Mouse (Mus musculus) hindbrain, embryonic 15.5 days (tissue): ENCODE results near the gene Pacrg. TPM values are rescaled to one million over a fixed set of nuclear protein-coding genes. Genes with fewer than 3 reads are reported as not detected.

Source experiments
- ATAC-seq: fragments of 200-750 bp; cut with Nextera tagmentation; 2 replicates; pipeline ENCODE4 v1.8.0; 2017; ENCODE audit warnings: low read depth, moderate number of reproducible peaks, moderate TSS enrichment; ENCODE audit not compliant: low FRiP score
- H3K27ac ChIP-seq: fragments of 300-500 bp; sonication (generic); replicated peaks from 2 replicates; pipeline ENCODE4 v1.5.1; 2015; ENCODE audit warnings: mild to moderate bottlenecking, inconsistent platforms
- H3K27me3 ChIP-seq: fragments of 300-500 bp; sonication (generic); 2 replicates; pipeline ENCODE4 v1.6.1; 2015; ENCODE audit warnings: control low read depth, inconsistent platforms
- H3K36me3 ChIP-seq: fragments of 300-500 bp; sonication (generic); 2 replicates; pipeline ENCODE4 v1.6.1; 2015; ENCODE audit warnings: control low read depth, inconsistent platforms
- H3K4me1 ChIP-seq: fragments of 300-500 bp; sonication (generic); replicated peaks from 2 replicates; pipeline ENCODE4 v1.6.1; 2015; ENCODE audit warnings: control low read depth, inconsistent platforms
- H3K4me2 ChIP-seq: fragments of 300-500 bp; sonication (generic); 2 replicates; pipeline ENCODE4 v1.6.1; 2015; ENCODE audit warnings: moderate library complexity, mild to moderate bottlenecking, inconsistent platforms
- H3K4me3 ChIP-seq: fragments of 300-500 bp; sonication (generic); 2 replicates; pipeline ENCODE4 v1.5.1; 2015; ENCODE audit warnings: mild to moderate bottlenecking, inconsistent platforms
- H3K9ac ChIP-seq: fragments of 300-500 bp; sonication (generic); 2 replicates; pipeline ENCODE4 v1.6.1; 2015; ENCODE audit warnings: inconsistent platforms
- H3K9me3 ChIP-seq: fragments of 300-500 bp; sonication (generic); 2 replicates; pipeline ENCODE4 v1.6.1; 2016; ENCODE audit warnings: control low read depth, inconsistent platforms
- WGBS: fragments of 180-500 bp; shearing (Covaris S2); methylation state at CpG from one replicate; pipeline ENCODE4 v1.1.7; 2015; 5-methylcytosine and 5-hydroxymethylcytosine counted together
- polyA plus RNA-seq: library from polyadenylated mRNA; unstranded; fragments of >200 nt; fragmentation: Nextera tagmentation; extraction: Ambion mirVana; gene quantifications from 2 replicates; pipeline ENCODE4 v1.2.1, GENCODE M21; 2015

Pacrg gene
- polyA plus RNA-seq, 1 experiment from 2014 or later: 17.9 TPM

- H3K4me1 ChIP-seq: peaks cover 31% of the 10 kb centered on the region
- ATAC-seq: no peak
Measured at GRCm38 (mm10) chr17:10393766-10394165, 446.3 kb downstream of the Pacrg start.

GRCm38 (mm10) chr17:10392342-10393034 lies 447.6 kb downstream of the Pacrg start:
- Histone ChIP-seq H3K36me3 (no peaks in the 10 kb centered on the region), H3K9me3 (no peaks in the 10 kb centered on the region), H3K4me3 (no peak overlapping the region), H3K9ac (no peak overlapping the region), H3K4me1 (peaks cover 24% of the 10 kb centered on the region), H3K27ac (no peak overlapping the region; the same call in 1 of the 2 replicates), H3K27me3 (no peaks in the 10 kb centered on the region), H3K4me2 (no peak overlapping the region)
- 86% methylated on average over 14 of the region's 14 CpGs for WGBS
- no peak for ATAC-seq

More at GRCm38 (mm10) chr17:10393766-10394165, 446.3 kb downstream of the Pacrg start:
- Histone ChIP-seq H3K27me3 (no peaks in the 10 kb centered on the region), H3K4me2 (no peak overlapping the region), H3K9me3 (no peaks in the 10 kb centered on the region), H3K9ac (no peak overlapping the region), H3K4me3 (no peak overlapping the region), H3K36me3 (no peaks in the 10 kb centered on the region), H3K27ac (peak overlapping the region; percentile 81)
- 83% methylated on average over 4 of the region's 4 CpGs for WGBS

- no peak overlapping the region for H3K9ac ChIP-seq
- H3K9me3 ChIP-seq: no peaks in the 10 kb centered on the region
- no peaks in the 10 kb centered on the region for H3K27me3 ChIP-seq
- peaks cover 15% of the 10 kb centered on the region for H3K4me1 ChIP-seq
- WGBS: 38% methylated on average over 19 of the region's 19 CpGs
- no peak overlapping the region for H3K4me3 ChIP-seq
- H3K36me3 ChIP-seq: no peaks in the 10 kb centered on the region
- peak overlapping the region; percentile 70 for H3K27ac ChIP-seq
- ATAC-seq: peak; percentile 46; the same call in 1 of the 2 replicates
- no peak overlapping the region for H3K4me2 ChIP-seq
Measured at GRCm38 (mm10) chr17:10390232-10391172, 449.6 kb downstream of the Pacrg start.

GRCm38 (mm10) chr17:10389740-10390139 lies 450.4 kb downstream of the Pacrg start:
- Histone ChIP-seq H3K36me3 (no peaks in the 10 kb centered on the region), H3K4me2 (no peak overlapping the region), H3K27me3 (no peaks in the 10 kb centered on the region), H3K9ac (no peak overlapping the region), H3K4me3 (no peak overlapping the region), H3K27ac (peak overlapping the region; percentile 70), H3K9me3 (no peaks in the 10 kb centered on the region), H3K4me1 (peaks cover 9% of the 10 kb centered on the region)
- WGBS: 85% methylated on average over 9 of the region's 9 CpGs
- no peak for ATAC-seq

GRCm38 (mm10) chr17:10386548-10386947 lies 453.6 kb downstream of the Pacrg start:
- WGBS: 77% methylated on average over 6 of the region's 6 CpGs
- Histone ChIP-seq H3K9me3 (no peaks in the 10 kb centered on the region), H3K27me3 (no peaks in the 10 kb centered on the region), H3K9ac (no peak overlapping the region), H3K4me3 (no peak overlapping the region), H3K36me3 (no peaks in the 10 kb centered on the region), H3K27ac (no peak overlapping the region), H3K4me1 (peaks cover 9% of the 10 kb centered on the region), H3K4me2 (no peak overlapping the region)
- no peak for ATAC-seq

GRCm38 (mm10) chr17:10383406-10383805 lies 456.7 kb downstream of the Pacrg start:
- Histone ChIP-seq H3K27ac (no peak overlapping the region), H3K4me1 (no peaks in the 10 kb centered on the region), H3K9ac (no peak overlapping the region), H3K36me3 (no peaks in the 10 kb centered on the region), H3K27me3 (no peaks in the 10 kb centered on the region), H3K4me2 (no peak overlapping the region), H3K9me3 (no peaks in the 10 kb centered on the region), H3K4me3 (no peak overlapping the region)
- ATAC-seq: no peak
- whole genome bisulfite sequencing: 94% methylated on average over 6 of the region's 6 CpGs

GRCm38 (mm10) chr17:10378467-10379175 lies 461.5 kb downstream of the Pacrg start:
- H3K27me3 ChIP-seq: no peaks in the 10 kb centered on the region
- no peak for ATAC-seq
- H3K9ac ChIP-seq: no peak overlapping the region
- H3K4me1 ChIP-seq: no peaks in the 10 kb centered on the region; the same call in 1 of the 2 replicates
- H3K4me2 ChIP-seq: no peak overlapping the region
- H3K27ac ChIP-seq: no peak overlapping the region
- no peaks in the 10 kb centered on the region for H3K36me3 ChIP-seq
- no peak overlapping the region for H3K4me3 ChIP-seq
- H3K9me3 ChIP-seq: no peaks in the 10 kb centered on the region
- WGBS: 83% methylated on average over 10 of the region's 10 CpGs

GRCm38 (mm10) chr17:10377606-10378005 lies 462.5 kb downstream of the Pacrg start:
- ATAC-seq: no peak
- H3K9ac ChIP-seq: no peak overlapping the region
- H3K9me3 ChIP-seq: no peaks in the 10 kb centered on the region
- H3K36me3 ChIP-seq: no peaks in the 10 kb centered on the region
- no peaks in the 10 kb centered on the region; the same call in 1 of the 2 replicates for H3K4me1 ChIP-seq
- H3K27me3 ChIP-seq: no peaks in the 10 kb centered on the region
- no peak overlapping the region for H3K4me3 ChIP-seq
- 98% methylated on average over 2 of the region's 2 CpGs for WGBS
- H3K4me2 ChIP-seq: no peak overlapping the region
- H3K27ac ChIP-seq: no peak overlapping the region

GRCm38 (mm10) chr17:10374316-10374715 lies 465.8 kb downstream of the Pacrg start:
- no peak overlapping the region for H3K27ac ChIP-seq
- WGBS: 22% methylated on average over 7 of the region's 7 CpGs
- H3K27me3 ChIP-seq: no peaks in the 10 kb centered on the region
- H3K4me2 ChIP-seq: no peak overlapping the region
- no peak overlapping the region for H3K4me3 ChIP-seq
- H3K4me1 ChIP-seq: peaks cover 3% of the 10 kb centered on the region; the same call in 1 of the 2 replicates
- ATAC-seq: no peak
- no peak overlapping the region for H3K9ac ChIP-seq
- no peaks in the 10 kb centered on the region for H3K9me3 ChIP-seq
- H3K36me3 ChIP-seq: no peaks in the 10 kb centered on the region

GRCm38 (mm10) chr17:10373727-10374126 lies 466.4 kb downstream of the Pacrg start:
- H3K36me3 ChIP-seq: no peaks in the 10 kb centered on the region
- no peaks in the 10 kb centered on the region for H3K27me3 ChIP-seq
- 75% methylated on average over 3 of the region's 3 CpGs for WGBS
- H3K9ac ChIP-seq: no peak overlapping the region
- peaks cover 3% of the 10 kb centered on the region; the same call in 1 of the 2 replicates for H3K4me1 ChIP-seq
- no peaks in the 10 kb centered on the region for H3K9me3 ChIP-seq
- no peak overlapping the region for H3K4me2 ChIP-seq
- no peak for ATAC-seq
- no peak overlapping the region for H3K4me3 ChIP-seq
- H3K27ac ChIP-seq: no peak overlapping the region

- 69% methylated on average over 18 of the region's 18 CpGs for WGBS
- Histone ChIP-seq H3K36me3 (no peaks in the 10 kb centered on the region), H3K4me1 (peaks cover 3% of the 10 kb centered on the region; the same call in 1 of the 2 replicates), H3K27me3 (no peaks in the 10 kb centered on the region), H3K27ac (no peak overlapping the region), H3K4me2 (no peak overlapping the region), H3K9me3 (no peaks in the 10 kb centered on the region), H3K4me3 (no peak overlapping the region), H3K9ac (no peak overlapping the region)
- ATAC-seq: no peak
Measured at GRCm38 (mm10) chr17:10372001-10372785, 467.9 kb downstream of the Pacrg start.
